Mouse (Mus musculus) stomach, embryonic 16.5 days (tissue): ENCODE measurements around the gene Slc6a9. TPM values are rescaled to one million over a fixed set of nuclear protein-coding genes. Genes with fewer than 3 reads are reported as not detected.

ENCODE experiments used
- ATAC-seq: fragments of 200-750 bp; cut with Nextera tagmentation; 2 replicates; pipeline ENCODE4 v1.8.0; 2017; ENCODE audit warnings: moderate number of reproducible peaks, moderate TSS enrichment; ENCODE audit not compliant: insufficient read depth, low FRiP score
- H3K27ac ChIP-seq: fragments of 300-500 bp; sonication (generic); 2 replicates; pipeline ENCODE4 v1.5.1; 2014; ENCODE audit warnings: low read length
- H3K27me3 ChIP-seq: fragments of 300-500 bp; sonication (generic); 2 replicates; pipeline ENCODE4 v1.6.1; 2014; ENCODE audit warnings: low read length, control low read depth, mixed read lengths; ENCODE audit not compliant: control insufficient read depth, insufficient read depth
- H3K36me3 ChIP-seq: fragments of 300-500 bp; sonication (generic); 2 replicates; pipeline ENCODE4 v1.6.1; 2014; ENCODE audit warnings: low read length; ENCODE audit not compliant: control insufficient read depth, insufficient read depth
- H3K4me1 ChIP-seq: fragments of 300-500 bp; sonication (generic); 2 replicates; pipeline ENCODE4 v1.6.1; 2014; ENCODE audit warnings: low read length, control low read depth, mixed read lengths; ENCODE audit not compliant: control insufficient read depth, insufficient read depth
- H3K4me2 ChIP-seq: fragments of 300-500 bp; sonication (generic); 2 replicates; pipeline ENCODE4 v1.6.1; 2014; ENCODE audit warnings: low read depth, low read length, mixed read lengths
- H3K4me3 ChIP-seq: fragments of 300-500 bp; sonication (generic); replicated peaks from 2 replicates; pipeline ENCODE4 v1.5.1; 2014; ENCODE audit warnings: mild to moderate bottlenecking, low read length
- H3K9ac ChIP-seq: fragments of 300-500 bp; sonication (generic); 2 replicates; pipeline ENCODE4 v1.6.1; 2014; ENCODE audit warnings: low read length
- H3K9me3 ChIP-seq: fragments of 300-500 bp; sonication (generic); replicated peaks from 2 replicates; pipeline ENCODE4 v1.6.1; 2016; ENCODE audit warnings: low read length, control low read depth; ENCODE audit not compliant: control insufficient read depth
- WGBS: fragments of 180-500 bp; shearing (Covaris S2); extraction: QIAGEN DNeasy Blood & Tissue Kit; methylation state at CpG from one replicate; pipeline ENCODE4 v1.1.7; 2014; 5-methylcytosine and 5-hydroxymethylcytosine counted together
- polyA plus RNA-seq: library from polyadenylated mRNA; unstranded; fragments of >200 nt; fragmentation: Nextera tagmentation; extraction: Ambion mirVana; gene quantifications from 2 replicates; pipeline ENCODE4 v1.2.1, GENCODE M21; 2015

The Slc6a9 gene
- polyA plus RNA-seq, 1 experiment from 2014 or later, result 15.4 TPM

GRCm38 (mm10) chr4:117860570-117860969 lies 26.3 kb downstream of the Slc6a9 start:
- no peaks in the 10 kb centered on the region for H3K4me1 ChIP-seq
- no peak for ATAC-seq
- 76% methylated on average over 9 of the region's 9 CpGs for WGBS

GRCm38 (mm10) chr4:117862823-117863222 lies 28.5 kb downstream of the Slc6a9 start:
- Histone ChIP-seq H3K4me3 (no peak overlapping the region), H3K9me3 (no peaks in the 10 kb centered on the region), H3K4me1 (peaks cover 9% of the 10 kb centered on the region; the same call in 1 of the 2 replicates), H3K9ac (no peak overlapping the region), H3K27me3 (no peaks in the 10 kb centered on the region), H3K27ac (no peak overlapping the region), H3K36me3 (no peaks in the 10 kb centered on the region), H3K4me2 (no peak overlapping the region)
- 49% methylated on average over 4 of the region's 4 CpGs for WGBS
- no peak for ATAC-seq

More at GRCm38 (mm10) chr4:117860570-117860969, 26.3 kb downstream of the Slc6a9 start:
- H3K36me3 ChIP-seq, result no peaks in the 10 kb centered on the region; the same call in 1 of the 2 replicates
- H3K27me3 ChIP-seq, result no peaks in the 10 kb centered on the region
- H3K9me3 ChIP-seq, result no peaks in the 10 kb centered on the region
- no peak overlapping the region for H3K4me2 ChIP-seq
- H3K4me3 ChIP-seq, result no peak overlapping the region
- no peak overlapping the region for H3K27ac ChIP-seq
- no peak overlapping the region for H3K9ac ChIP-seq

- no peak overlapping the region for H3K9ac ChIP-seq
- peak; percentile 32; the same call in 1 of the 2 replicates for ATAC-seq
- peaks cover 9% of the 10 kb centered on the region; the same call in 1 of the 2 replicates for H3K4me1 ChIP-seq
- no peaks in the 10 kb centered on the region for H3K27me3 ChIP-seq
- no peaks in the 10 kb centered on the region for H3K36me3 ChIP-seq
- H3K4me2 ChIP-seq, result no peak overlapping the region
- 43% methylated on average over 9 of the region's 9 CpGs for WGBS
- H3K9me3 ChIP-seq, result no peaks in the 10 kb centered on the region
- no peak overlapping the region for H3K27ac ChIP-seq
- no peak overlapping the region for H3K4me3 ChIP-seq
These were observed 31.8 kb downstream of the Slc6a9 start for GRCm38 (mm10) chr4:117866083-117866482.

GRCm38 (mm10) chr4:117867000-117867399 lies 32.7 kb downstream of the Slc6a9 start:
- Histone ChIP-seq H3K9me3 (no peaks in the 10 kb centered on the region), H3K9ac (no peak overlapping the region), H3K4me3 (no peak overlapping the region), H3K4me1 (peaks cover 9% of the 10 kb centered on the region; the same call in 1 of the 2 replicates), H3K36me3 (no peaks in the 10 kb centered on the region), H3K4me2 (no peak overlapping the region), H3K27me3 (no peaks in the 10 kb centered on the region), H3K27ac (no peak overlapping the region)
- 64% methylated on average over 6 of the region's 6 CpGs for WGBS
- no peak for ATAC-seq

GRCm38 (mm10) chr4:117867823-117868222 lies 33.5 kb downstream of the Slc6a9 start:
- Histone ChIP-seq H3K27me3 (no peaks in the 10 kb centered on the region), H3K4me2 (no peak overlapping the region), H3K4me3 (no peak overlapping the region), H3K36me3 (no peaks in the 10 kb centered on the region), H3K27ac (no peak overlapping the region), H3K9ac (no peak overlapping the region), H3K4me1 (peaks cover 16% of the 10 kb centered on the region), H3K9me3 (no peaks in the 10 kb centered on the region)
- 0 out of 2 replicates have a peak, but pooled peaks have one; percentile 5 for ATAC-seq
- 19% methylated on average over 24 of the region's 24 CpGs for WGBS

GRCm38 (mm10) chr4:117869317-117869716 lies 35.0 kb downstream of the Slc6a9 start:
- 71% methylated on average over 9 of the region's 9 CpGs for WGBS
- no peak overlapping the region for H3K27ac ChIP-seq
- H3K36me3 ChIP-seq, result no peaks in the 10 kb centered on the region
- no peak for ATAC-seq
- H3K27me3 ChIP-seq, result no peaks in the 10 kb centered on the region
- no peak overlapping the region for H3K9ac ChIP-seq
- no peak overlapping the region for H3K4me2 ChIP-seq
- H3K9me3 ChIP-seq, result no peaks in the 10 kb centered on the region
- peaks cover 16% of the 10 kb centered on the region for H3K4me1 ChIP-seq
- H3K4me3 ChIP-seq, result no peak overlapping the region

- H3K4me3 ChIP-seq, result no peak overlapping the region
- H3K36me3 ChIP-seq, result no peaks in the 10 kb centered on the region
- H3K9ac ChIP-seq, result no peak overlapping the region
- WGBS, result 50% methylated on average over 1 of the region's 1 CpGs
- no peaks in the 10 kb centered on the region for H3K9me3 ChIP-seq
- no peak overlapping the region for H3K4me2 ChIP-seq
- no peaks in the 10 kb centered on the region for H3K27me3 ChIP-seq
- H3K27ac ChIP-seq, result no peak overlapping the region
- H3K4me1 ChIP-seq, result peaks cover 16% of the 10 kb centered on the region
- no peak for ATAC-seq
These were observed 36.1 kb downstream of the Slc6a9 start for GRCm38 (mm10) chr4:117870437-117870836.

- no peak for ATAC-seq
- H3K9ac ChIP-seq, result no peak overlapping the region
- H3K4me2 ChIP-seq, result no peak overlapping the region
- no peak overlapping the region for H3K27ac ChIP-seq
- H3K27me3 ChIP-seq, result no peaks in the 10 kb centered on the region
- H3K4me3 ChIP-seq, result no peak overlapping the region
- H3K9me3 ChIP-seq, result no peaks in the 10 kb centered on the region
- H3K4me1 ChIP-seq, result peaks cover 7% of the 10 kb centered on the region
- H3K36me3 ChIP-seq, result peaks cover 4% of the 10 kb centered on the region; the same call in 1 of the 2 replicates
- WGBS, result 52% methylated on average over 7 of the region's 7 CpGs
These were observed 37.5 kb downstream of the Slc6a9 start for GRCm38 (mm10) chr4:117871787-117872186.

GRCm38 (mm10) chr4:117872471-117872886 lies 38.2 kb downstream of the Slc6a9 start, which contains the start of gene Ccdc24:
Ccdc24 (minus strand) TSS chr4:117872557.
- Histone ChIP-seq H3K4me2 (peak within 1 kb of the TSS; percentile 47), H3K9me3 (no peaks in the 10 kb centered on the region), H3K27ac (no peak within 1 kb of the TSS), H3K27me3 (no peaks in the 10 kb centered on the region), H3K9ac (peak within 1 kb of the TSS; percentile 40; the same call in 1 of the 2 replicates), H3K36me3 (peaks cover 4% of the 10 kb centered on the region; the same call in 1 of the 2 replicates), H3K4me3 (peak within 1 kb of the TSS; percentile 13), H3K4me1 (peaks cover 7% of the 10 kb centered on the region)
- ATAC-seq, result 0 out of 2 replicates have a peak, but pooled peaks have one; percentile 23
- 8% methylated on average over 14 of the region's 14 CpGs for WGBS
